Mouse (Mus musculus): ENCODE measurements at regions not wholly inside any gene's neighbourhood (a gene's known extent, or its start where the extent isn't known, plus 50 kb on each side); places are given as distances from the start of the nearest gene placed in this dataset.
"Not testable (repeated sequence)": the region's sequence is repeated elsewhere in the genome, so short reads cannot be mapped to it uniquely, and the experiment has no call there.

DNA sequence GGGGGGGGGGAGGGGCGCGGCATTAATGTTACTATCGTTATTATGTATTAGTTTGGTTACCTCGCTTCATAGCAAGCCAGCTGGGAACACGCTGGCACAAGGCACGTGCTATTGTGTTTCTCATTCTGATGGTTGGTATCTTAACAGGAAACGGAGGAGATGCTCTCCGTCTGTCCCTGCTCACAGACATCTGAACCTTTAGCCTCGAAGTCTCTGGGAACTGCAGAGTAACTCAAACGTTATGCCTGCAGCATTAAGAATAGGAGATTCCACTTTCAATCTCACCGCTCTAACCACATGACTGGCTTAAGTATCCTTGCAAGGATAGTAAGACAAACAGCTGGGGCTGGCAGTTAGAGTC is 80.0 kb downstream of the Nfkbiz start:
- CTCF ChIA-PET: interaction anchor here in 2 of 4 experiments (0.7 to 1.0 kb wide), 2 partner anchors 105 to 122 kb away, joined by 3 to 7 read pairs; no protein-coding TSS in a partner anchor
- POLR2A ChIA-PET: interaction anchor here in 2 of 4 experiments (0.6 to 0.8 kb wide), 2 partner anchors 136 to 1124 kb away, joined by 3 read pairs; partner anchors contain the start of gene Nxpe3 (in 1 of the 2)

DNA sequence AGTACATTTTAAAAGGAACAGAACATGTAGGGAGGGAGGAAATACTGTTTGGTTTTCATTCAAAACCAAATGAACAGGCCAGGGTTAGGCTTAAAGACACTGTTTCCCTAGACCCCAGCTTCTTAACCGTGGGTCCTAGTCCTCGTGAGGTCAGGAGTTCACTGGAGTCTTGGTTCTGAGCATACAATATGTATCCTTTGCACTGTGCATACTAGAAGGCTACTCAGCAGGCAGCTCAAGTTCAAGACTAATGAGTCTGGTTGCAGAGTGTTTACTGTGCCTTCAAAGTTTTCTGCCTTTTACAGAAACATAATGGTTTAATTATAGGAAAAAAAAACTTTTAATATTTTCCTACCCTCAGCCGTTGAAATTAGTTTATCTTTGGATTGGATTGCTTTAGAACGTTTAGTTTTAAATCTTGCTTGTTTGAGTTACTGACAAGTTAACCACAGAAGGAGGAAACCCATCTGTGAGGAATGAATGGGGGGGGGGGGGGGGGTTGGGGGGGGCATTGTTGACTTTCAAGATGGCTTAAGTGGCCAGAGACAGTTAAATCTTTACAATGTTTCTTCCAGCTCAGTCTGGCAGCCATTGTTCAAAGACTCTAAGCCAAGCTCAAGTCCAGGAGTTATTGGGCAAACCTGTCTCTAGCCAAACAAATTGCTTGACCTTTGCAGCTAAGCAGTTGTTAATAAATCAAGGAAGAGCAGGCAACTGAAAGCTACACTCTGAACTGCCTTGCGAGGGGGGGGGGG is 80.6 kb downstream of the Nfkbiz start:
- POLR2A ChIA-PET: interaction anchor here in 2 of 4 experiments (0.6 to 0.8 kb wide), 2 partner anchors 137 to 1125 kb away, joined by 3 read pairs; partner anchors contain the start of gene Nxpe3 (in 1 of the 2)

DNA sequence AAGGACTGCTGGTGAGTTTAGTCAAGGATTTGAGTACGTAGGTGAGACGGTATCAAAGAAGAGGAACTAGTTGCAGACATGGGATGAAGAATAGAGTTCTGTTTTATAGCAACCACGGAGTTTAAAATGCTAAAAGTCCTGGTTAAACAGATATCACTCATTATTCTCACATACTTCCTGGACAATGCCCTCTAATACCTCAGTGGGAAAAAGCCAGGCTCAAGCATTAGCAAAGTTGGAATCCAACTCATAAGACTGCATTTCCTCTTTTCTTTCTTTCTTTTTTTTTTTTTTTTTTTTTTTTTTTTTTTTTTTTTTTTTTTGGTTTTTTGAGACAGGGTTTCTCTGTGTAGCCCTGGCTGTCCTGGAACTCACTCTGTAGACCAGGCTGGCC is 81.3 kb downstream of the Nfkbiz start:
- CTCF ChIA-PET, POLR2A ChIA-PET: not testable (repeated sequence)

More for the DNA sequence above, 80.6 kb downstream of the Nfkbiz start:
- CTCF ChIA-PET: interaction anchor here in 2 of 4 experiments (0.7 to 1.0 kb wide), 2 partner anchors 106 to 121 kb away, joined by 3 to 7 read pairs; no protein-coding TSS in a partner anchor

DNA sequence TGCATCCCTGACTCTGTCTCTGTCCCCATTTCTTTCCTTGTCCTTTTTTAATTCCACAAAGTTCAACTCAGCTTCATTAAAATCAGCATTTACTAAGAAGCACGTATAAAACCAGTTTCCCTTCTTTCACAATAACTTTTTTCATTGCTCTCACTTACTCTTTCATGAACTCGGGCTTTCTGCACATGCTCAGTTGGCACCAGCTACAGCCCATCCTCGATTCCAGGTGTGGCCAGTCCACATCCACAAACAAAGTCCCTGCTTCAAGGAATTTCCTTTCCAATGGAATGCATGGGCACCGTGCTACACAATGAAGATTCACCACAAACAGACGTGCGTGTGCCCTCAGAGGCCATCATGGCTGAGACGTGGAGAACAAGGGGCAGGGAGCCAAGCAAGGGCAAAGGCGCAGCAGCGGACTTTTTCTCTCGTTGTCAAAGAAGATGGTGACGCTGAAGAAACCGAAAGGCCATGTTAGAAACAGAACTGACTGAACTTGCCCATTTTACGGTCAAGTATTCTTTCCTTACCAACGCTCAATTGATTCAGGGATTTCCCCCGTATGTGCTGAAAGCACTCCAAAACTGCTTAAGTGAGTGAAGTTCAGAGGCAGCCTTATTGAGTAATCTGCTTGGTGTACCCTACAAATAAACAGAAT is 81.8 kb downstream of the Nfkbiz start:
- ChIA-PET POLR2A (no interaction called here), CTCF (no interaction called here)

DNA sequence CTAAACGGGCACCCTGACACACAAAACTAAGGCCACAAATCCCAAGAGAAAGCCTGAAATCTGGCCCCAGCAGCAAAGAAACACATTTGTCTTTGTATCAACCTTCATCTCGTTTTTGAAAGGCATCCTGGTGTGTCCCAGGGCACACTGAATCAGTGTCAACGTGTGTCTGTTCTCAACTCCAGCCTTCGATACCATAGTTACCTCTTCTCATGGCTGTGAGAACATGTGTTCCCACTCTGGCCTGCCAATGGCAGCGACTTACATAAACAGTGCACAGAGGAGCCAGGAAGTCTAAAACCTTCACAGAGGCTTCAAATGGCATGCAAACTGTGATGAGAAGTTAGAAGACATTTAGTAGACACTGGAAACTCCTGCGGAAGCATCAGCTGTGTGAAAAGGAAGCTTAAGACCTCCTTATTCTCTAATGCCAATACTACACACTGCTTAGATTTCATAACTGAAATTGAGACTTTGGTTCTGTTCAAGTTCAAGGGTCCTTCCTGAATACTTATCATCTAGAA is 83.3 kb downstream of the Nfkbiz start:
- CTCF ChIA-PET: no interaction called here
- POLR2A ChIA-PET: interaction anchor here in 1 of 4 experiments (1.0 kb wide), 1 partner anchor 32 kb away, joined by 4 read pairs; no protein-coding TSS in a partner anchor

DNA sequence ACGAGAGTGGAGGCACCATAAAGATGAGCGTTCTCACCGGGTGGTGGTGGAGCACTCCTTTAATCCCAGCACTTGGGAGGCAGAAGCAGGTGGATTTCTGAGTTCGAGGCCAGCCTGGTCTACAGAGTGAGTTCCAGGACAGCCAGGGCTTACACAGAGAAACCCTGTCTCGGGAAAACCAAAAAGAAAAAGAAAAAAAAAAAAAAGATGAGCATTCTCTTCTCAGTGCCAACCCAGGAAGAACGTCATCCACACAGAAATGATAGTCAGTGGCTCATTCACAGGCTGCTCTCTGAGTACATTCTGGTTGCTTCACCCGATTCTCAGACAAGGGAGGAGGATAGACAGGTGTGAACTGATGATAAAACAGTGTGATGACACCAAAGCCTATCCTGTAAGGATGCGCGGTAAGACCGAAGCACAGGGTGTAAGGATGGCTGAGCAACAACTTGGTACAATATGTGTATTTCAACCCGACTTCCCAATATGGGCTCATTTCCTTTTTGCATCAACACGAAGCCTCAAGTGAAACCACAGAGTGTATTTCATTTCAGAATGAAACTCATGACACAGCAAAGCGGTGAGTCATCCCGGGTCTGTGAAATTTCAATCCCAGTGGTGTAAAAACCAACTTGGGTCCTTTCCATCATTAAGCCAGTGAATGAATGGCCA is 84.5 kb downstream of the Nfkbiz start:
- POLR2A ChIA-PET: no interaction called here
- CTCF ChIA-PET: no interaction called here

DNA sequence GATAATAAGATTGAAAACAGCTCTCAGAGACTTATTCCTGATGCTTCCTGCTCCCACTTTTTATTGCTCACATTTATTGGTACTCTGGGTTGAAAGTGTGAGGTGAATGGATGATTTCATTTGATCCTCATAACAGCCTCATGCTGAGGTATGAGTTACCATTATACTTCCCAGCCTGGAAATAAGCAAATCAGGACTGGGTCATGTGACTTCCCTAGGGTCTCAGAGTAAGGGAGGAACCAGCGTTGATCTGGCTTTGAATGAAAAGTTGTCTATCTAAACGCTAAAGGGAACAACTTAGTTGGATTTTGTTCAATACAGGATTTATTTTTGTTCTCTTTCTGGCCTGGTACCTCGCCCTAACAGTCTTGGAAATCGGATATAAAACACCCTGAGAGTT is 85.3 kb downstream of the Nfkbiz start:
- ChIA-PET CTCF (no interaction called here), POLR2A (no interaction called here)

DNA sequence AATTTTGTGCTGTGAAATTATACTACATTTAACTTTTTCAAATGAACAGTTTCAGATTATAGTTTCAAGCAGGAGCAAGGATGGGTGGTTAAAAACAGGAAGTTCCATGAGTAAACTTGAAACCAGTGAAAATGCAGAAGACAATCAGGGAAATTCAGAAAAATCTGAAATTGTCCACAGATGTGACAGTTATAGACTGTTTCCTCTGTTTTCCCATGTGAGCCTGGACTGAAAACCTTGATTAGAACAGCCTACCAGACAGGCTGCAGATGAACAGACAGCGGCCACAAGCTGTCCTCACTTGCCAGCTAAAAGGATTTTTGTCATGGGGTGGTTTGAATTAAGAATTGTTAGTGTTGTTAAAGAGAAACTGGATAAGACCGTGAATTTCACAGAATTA is 91.4 kb downstream of the Nfkbiz start:
- ChIA-PET POLR2A (no interaction called here), CTCF (no interaction called here)

DNA sequence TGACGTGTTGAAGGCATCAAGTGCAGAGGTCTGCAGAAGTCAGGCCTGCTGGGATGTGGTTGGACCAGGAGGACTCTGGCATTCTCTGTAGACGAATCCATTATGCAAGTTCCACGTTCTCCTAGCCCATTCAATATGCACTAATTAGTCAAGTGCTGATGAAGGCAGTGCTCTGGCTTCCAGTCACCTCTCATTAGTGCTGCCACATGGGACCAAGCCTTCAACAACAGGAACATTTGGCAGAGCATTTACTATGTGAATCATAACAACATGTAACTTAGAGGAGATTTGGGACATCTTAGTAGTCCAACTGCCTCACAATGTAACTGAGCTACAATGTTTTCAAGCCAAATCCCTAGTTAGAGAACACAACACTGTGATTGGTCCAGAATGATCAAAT is 92.5 kb downstream of the Nfkbiz start:
- ChIA-PET CTCF (no interaction called here), POLR2A (interaction anchor here in 1 of 4 experiments (0.6 kb wide), 1 partner anchor 18 kb away, joined by 5 read pairs; no protein-coding TSS in a partner anchor)

DNA sequence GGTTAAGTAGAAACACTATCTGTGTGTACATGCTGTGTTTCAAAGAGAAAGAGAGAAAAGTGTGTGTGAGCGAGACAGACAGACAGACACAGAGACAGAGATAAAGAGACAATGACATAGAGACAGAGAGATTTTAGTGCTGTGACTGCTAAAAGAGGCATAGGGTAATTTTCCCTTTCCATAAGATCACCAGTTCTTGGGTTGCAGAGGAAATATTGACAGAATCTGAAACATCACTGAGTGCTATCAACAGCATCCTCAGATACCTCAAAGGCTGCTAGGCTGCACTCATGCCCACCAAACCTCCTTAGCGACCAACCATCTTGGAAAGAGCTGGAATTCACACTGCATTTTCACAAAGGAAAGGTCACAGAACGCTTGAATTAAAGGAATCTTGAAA is 93.6 kb downstream of the Nfkbiz start:
- ChIA-PET CTCF (no interaction called here), POLR2A (no interaction called here)

DNA sequence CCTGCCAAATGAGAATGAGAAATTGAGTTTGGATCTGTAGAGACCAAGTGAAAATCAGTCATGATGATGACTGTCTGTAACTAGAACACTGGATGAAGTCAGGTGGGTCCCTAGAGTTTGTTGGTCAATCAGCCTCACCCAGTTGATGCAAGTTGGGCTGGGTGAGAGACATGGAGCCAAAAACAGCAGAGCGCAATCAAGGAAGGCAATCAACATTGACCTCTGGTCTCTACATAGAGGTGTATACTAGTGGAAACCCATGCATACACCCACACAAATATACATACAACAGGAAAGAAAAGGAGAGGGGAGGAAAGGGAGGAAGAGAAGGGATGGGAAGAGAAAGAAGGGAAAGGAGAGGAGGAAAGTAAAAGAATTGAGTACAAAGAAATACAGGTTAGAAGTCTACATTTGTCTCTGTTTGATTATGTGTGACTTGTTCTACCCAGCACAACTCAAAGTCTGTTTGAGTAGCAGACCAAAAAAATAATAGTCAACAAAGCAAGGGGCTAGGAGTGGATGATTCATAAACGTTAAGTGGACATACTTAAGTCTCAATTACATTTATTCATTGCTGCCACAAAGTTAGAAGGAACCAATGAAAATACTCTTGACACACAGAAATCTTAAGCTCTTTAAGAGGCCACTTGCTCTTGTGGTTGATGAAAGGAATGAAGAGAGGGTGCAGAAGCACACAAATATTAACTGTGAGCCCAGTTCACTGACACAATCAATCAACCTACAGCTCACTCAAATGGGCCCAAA is 97.4 kb downstream of the Nfkbiz start:
- ChIA-PET POLR2A (no interaction called here), CTCF (no interaction called here)

DNA sequence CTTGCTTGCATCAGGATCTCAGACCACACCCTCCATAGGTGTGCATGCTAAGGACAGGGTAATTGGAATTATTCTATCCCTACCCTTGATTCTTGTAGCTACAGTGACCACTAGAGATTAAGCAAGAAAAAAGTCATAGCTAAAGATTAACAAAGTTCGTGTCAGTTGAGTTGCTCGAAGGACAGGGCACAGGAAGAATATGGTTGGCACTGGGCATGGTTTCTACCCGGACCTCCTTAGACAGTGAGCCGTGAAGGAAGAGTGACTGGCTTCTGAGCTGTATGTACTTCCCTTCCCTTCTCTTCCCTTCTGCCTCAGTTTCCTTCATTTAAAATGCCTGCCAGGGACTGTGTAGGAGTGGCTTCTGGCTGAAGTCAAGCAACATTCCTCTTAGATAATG is 100.0 kb downstream of the Nfkbiz start:
- ChIA-PET POLR2A (interaction anchor here in 1 of 4 experiments (0.6 kb wide), 2 partner anchors 86 to 95 kb away, joined by 3 to 5 read pairs; no protein-coding TSS in a partner anchor), CTCF (interaction anchor here in 1 of 4 experiments (0.6 kb wide), 1 partner anchor 325 kb away, joined by 3 read pairs; no protein-coding TSS in a partner anchor)

DNA sequence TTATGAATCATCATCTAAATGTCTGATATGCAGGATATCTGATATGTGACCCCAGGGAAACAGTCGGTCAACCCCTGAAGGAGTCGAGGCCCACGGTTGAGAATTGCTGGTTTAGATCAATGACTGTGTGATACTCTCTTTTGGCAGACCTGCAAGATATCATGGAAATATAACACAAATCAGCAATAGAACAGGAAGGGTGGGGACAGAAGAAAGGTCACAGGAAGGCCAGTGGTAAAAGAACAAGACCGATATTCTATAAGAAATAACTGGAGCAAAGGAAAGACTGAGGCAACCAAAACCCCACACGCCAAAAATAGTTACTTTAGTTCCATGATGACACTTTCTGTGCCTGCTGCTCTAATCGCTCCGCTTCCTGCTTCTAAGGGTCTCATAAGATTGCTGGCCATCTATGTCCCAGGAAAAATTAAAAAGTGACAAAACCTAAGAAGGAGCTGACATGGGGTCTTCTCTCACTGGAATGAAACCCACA is 103.2 kb downstream of the Nfkbiz start:
- POLR2A ChIA-PET: interaction anchor here in 1 of 4 experiments (0.5 kb wide), 1 partner anchor 28 kb away, joined by 3 read pairs; no protein-coding TSS in a partner anchor
- CTCF ChIA-PET: no interaction called here

DNA sequence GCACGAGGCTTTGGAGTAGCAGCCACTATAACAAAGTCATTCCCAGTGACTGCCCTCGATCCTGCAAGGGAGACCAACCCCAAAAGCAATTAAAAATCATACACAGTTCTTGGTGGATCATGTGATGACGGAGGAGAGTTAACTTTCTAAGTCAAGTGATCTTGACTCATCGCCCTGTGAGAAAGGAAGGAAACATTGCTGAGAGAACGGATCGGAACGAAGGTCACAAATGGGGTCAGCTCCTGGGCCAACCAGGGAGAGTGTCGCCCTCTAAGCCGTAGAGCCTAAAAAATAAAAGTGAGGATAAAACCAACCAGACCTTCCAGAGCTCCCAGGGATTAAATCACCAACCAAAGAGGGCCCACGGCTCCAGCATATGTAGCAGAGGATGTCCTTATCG is 104.4 kb downstream of the Nfkbiz start:
- POLR2A ChIA-PET: no interaction called here
- CTCF ChIA-PET: no interaction called here

DNA sequence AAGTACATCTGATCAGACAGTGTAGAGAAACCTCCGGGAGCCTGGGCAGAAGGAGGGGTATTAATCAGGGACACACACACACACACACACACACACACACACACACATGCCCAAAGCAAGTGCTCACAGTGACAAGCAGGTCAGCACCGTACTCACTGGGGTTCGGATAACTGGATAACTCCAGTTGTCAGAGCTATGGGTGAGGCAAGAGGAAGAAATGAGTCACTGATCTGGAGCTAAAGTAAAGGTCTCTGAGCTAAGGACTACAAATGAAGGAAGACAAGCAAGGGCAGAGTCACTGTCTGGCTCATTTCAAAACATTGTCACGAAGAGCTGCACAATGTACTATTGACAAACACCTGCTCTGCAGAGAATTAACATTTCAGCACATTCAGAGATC is 104.9 kb downstream of the Nfkbiz start:
- ChIA-PET POLR2A (no interaction called here), CTCF (no interaction called here)

DNA sequence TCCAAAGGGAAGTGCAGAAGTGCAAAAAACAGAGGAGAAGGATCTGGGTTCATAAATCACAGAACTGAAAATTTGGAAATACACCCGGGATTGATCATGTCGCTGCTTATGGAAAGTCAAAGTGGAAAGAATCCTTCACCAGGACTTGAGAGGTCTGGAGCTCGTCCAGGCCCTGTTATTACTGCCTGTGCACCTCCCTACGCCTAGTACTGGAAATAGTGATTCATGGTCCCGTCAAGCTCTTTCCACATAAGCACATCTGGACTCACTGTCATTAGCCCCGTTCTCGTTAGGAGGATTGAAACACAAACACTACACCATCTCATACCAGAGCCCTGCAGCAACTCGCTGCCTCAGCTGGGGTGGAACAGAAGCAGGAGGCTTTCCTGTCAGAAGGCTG is 107.7 kb downstream of the Nfkbiz start:
- ChIA-PET CTCF (no interaction called here), POLR2A (no interaction called here)

DNA sequence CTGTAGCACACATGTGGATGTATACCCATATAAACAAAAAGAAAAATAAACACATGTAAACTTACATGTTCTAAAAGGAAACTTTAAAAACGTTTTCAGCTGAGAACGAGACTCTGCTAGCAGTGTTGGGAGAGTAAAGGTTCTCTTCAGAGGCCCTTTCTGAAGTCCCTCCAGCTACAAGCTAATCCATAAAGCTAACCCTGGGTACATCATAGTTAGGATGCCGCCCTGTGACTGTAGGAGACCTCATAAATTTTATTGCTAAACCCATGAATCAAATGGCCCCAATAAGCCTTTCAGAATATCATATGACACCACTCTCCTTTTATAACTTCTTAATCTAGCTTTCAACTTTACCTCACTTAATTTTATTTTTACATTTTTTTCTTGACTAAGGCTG is 112.2 kb downstream of the Nfkbiz start:
- POLR2A ChIA-PET: no interaction called here

DNA sequence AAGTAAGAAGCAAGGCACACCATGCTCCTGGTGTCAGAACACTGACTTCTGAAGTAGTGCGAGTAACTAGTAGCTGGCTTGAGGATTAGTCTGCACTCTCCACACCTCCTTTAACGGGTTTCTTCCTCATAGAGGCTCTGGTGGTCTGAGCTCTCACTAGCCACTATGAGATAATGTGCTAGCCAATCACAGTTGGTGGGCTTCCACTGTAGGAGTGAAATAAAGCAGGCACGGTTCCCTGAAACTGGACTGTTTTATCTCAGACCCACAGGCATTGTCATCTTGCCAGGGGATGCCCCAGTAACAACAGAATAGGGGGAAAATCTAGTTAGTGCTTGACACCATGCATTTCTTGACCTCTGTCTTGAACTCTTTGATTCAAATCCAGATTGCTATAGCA is 118.3 kb downstream of the Nfkbiz start:
- ChIA-PET POLR2A (no interaction called here), CTCF (no interaction called here)

More for the DNA sequence above, 112.2 kb downstream of the Nfkbiz start:
- CTCF ChIA-PET: interaction anchor here in 1 of 4 experiments (0.5 kb wide), 1 partner anchor 131 kb away, joined by 6 read pairs; no protein-coding TSS in a partner anchor

DNA sequence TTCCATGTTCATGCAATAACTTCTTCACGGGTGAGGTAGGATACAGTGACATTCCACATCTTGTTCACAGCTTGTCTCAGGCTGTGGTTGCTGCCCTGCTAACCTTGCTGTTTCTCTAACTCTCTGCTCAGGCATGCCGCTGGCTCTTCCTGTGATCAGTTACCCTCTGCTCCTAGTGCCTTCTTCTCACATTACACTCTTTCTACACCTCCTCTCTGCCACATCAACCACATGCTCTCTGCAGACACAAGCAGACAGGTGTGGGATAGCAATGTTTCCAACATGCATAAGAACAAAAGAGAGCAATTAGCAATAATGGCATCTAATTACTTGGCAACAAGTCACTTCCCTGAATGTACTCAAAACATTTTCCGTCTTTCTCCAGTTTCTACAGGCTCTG is 128.7 kb downstream of the Nfkbiz start:
- POLR2A ChIA-PET: no interaction called here
- CTCF ChIA-PET: no interaction called here
